In genomic region chr6:13676196-13676595, GRCm38 (mm10) we compare ENCODE assay signal across 8 mouse cellular contexts. TPM values are rescaled to one million over a fixed set of nuclear protein-coding genes. Genes with fewer than 3 reads are reported as not detected.
DNase-seq lines count a peak whose midpoint lies in the region; ATAC-seq and TF ChIP-seq lines count a peak whose summit lies in the region.

No protein-coding gene starts in this region.

- no peak for TF ChIP-seq CTCF in lung, adult 2 months (IDR thresholded peaks at IDR 0.05; ENCODE audit: insufficient read depth, low read length)
- no peak for TF ChIP-seq CTCF in cortical plate, adult 2 months (IDR thresholded peaks at IDR 0.05; ENCODE audit: extremely low read depth, insufficient read depth, low read length)

- peak overlapping the region; percentile 66 for H3K4me2 ChIP-seq in hindbrain, embryonic 16.5 days (ENCODE audit: low read length)
- peak overlapping the region; percentile 58 for H3K4me2 ChIP-seq in midbrain, embryonic 16.5 days (ENCODE audit: low read length)

- H3K9me3 ChIP-seq in hindbrain, embryonic 16.5 days (ENCODE audit: control insufficient read depth, low read length): no peaks in the 10 kb centered on the region
- H3K9me3 ChIP-seq in midbrain, embryonic 16.5 days (replicated peaks; ENCODE audit: control insufficient read depth, low read length, poor library complexity, severe bottlenecking): no peaks in the 10 kb centered on the region

- ATAC-seq in hindbrain, embryonic 16.5 days: no peak
- no peak for ATAC-seq in midbrain, embryonic 16.5 days

- peaks cover 2% of the 10 kb centered on the region for H3K4me1 ChIP-seq in lung, adult 2 months (ENCODE audit: control insufficient read depth, insufficient read depth, low read length)
- H3K4me1 ChIP-seq in cortical plate, adult 2 months (ENCODE audit: control insufficient read depth, insufficient read depth, low read length): peaks cover 1% of the 10 kb centered on the region; the same call in 1 of the 2 replicates
- peaks cover 9% of the 10 kb centered on the region for H3K4me1 ChIP-seq in hindbrain, embryonic 16.5 days (ENCODE audit: control insufficient read depth, insufficient read depth, low read depth, low read length)
- peaks cover 16% of the 10 kb centered on the region for H3K4me1 ChIP-seq in midbrain, embryonic 16.5 days (ENCODE audit: control insufficient read depth, insufficient read depth, low read length)

- no peak overlapping the region for H3K27ac ChIP-seq in cortical plate, adult 2 months (ENCODE audit: insufficient read depth, low read length)
- no peak overlapping the region for H3K27ac ChIP-seq in hindbrain, embryonic 16.5 days (ENCODE audit: low read depth, low read length)
- H3K27ac ChIP-seq in midbrain, embryonic 16.5 days (ENCODE audit: low read length): no peak overlapping the region

- H3K9ac ChIP-seq in hindbrain, embryonic 16.5 days (ENCODE audit: low read depth, low read length): no peak overlapping the region
- no peak overlapping the region for H3K9ac ChIP-seq in midbrain, embryonic 16.5 days (ENCODE audit: low read depth, low read length)

- no peak for DNase-seq in lung, adult 2 months
- no peak for DNase-seq in lung, postnatal 36 days
- DNase-seq in left cerebral cortex, postnatal 25 days (ENCODE audit: low spot score in 2 of 2): no peak
- no peak for DNase-seq in cerebellum, postnatal 36 days
- no peak for DNase-seq in gastrocnemius, adult 8-10 months (ENCODE audit: low spot score in 2 of 2)

- peak overlapping the region; percentile 50 for H3K4me3 ChIP-seq in lung, adult 2 months (replicated peaks; ENCODE audit: extremely low read depth, low read depth, low read length)
- H3K4me3 ChIP-seq in cortical plate, adult 2 months (ENCODE audit: insufficient read depth, low read length): peak overlapping the region; percentile 98; the same call in 1 of the 2 replicates
- H3K4me3 ChIP-seq in hindbrain, embryonic 16.5 days (ENCODE audit: low read length): peak overlapping the region; percentile 86; the same call in 1 of the 2 replicates
- peak overlapping the region; percentile 82; the same call in 1 of the 2 replicates for H3K4me3 ChIP-seq in midbrain, embryonic 16.5 days (ENCODE audit: low read depth, low read length)

- TF ChIP-seq POLR2A in lung, adult 2 months (IDR thresholded peaks at IDR 0.05; ENCODE audit: borderline replicate concordance, extremely low read depth, low read depth, low read length): no peak
- no peak for TF ChIP-seq POLR2A in cortical plate, adult 2 months (IDR thresholded peaks at IDR 0.05; ENCODE audit: extremely low read depth, insufficient read depth, low read length)

- no peaks in the 10 kb centered on the region for H3K36me3 ChIP-seq in hindbrain, embryonic 16.5 days (ENCODE audit: control insufficient read depth, insufficient read depth, low read length)
- no peaks in the 10 kb centered on the region for H3K36me3 ChIP-seq in midbrain, embryonic 16.5 days (ENCODE audit: control insufficient read depth, insufficient read depth, low read length)

- intact Hi-C loops in left cerebral cortex, postnatal 25 days (cut with DNase I): loop anchor here (5.0 to 10.0 kb wide), 2 partner anchors 161 to 381 kb away; partner anchors contain the start of gene Gpr85

- H3K27me3 ChIP-seq in hindbrain, embryonic 16.5 days (replicated peaks; ENCODE audit: control insufficient read depth, insufficient read depth, low read length): no peaks in the 10 kb centered on the region
- no peaks in the 10 kb centered on the region for H3K27me3 ChIP-seq in midbrain, embryonic 16.5 days (ENCODE audit: control insufficient read depth, insufficient read depth, low read depth, low read length)

RNA-seq across cellular contexts. Expression of gene Bmt2, which starts 1.6 kb away (rescaled TPM):
- polyA plus RNA-seq in lung, adult 2 months (2012; rRNA removed): 1.7 and 3.5 TPM in 2 replicates
- polyA plus RNA-seq in cortical plate, adult 2 months (2012; rRNA removed): 13.8 and 15.8 TPM in 2 replicates
- polyA plus RNA-seq in hindbrain, embryonic 16.5 days (2015; fragmentation: Nextera tagmentation; extraction: Ambion mirVana): 15.0 and 18.4 TPM in 2 replicates
- 19.7 and 22.4 TPM in 2 replicates for polyA plus RNA-seq in midbrain, embryonic 16.5 days (2015; fragmentation: Nextera tagmentation; extraction: Ambion mirVana)
- 10 to 100 TPM; 27.0 to 28.5 TPM for total RNA-seq in left cerebral cortex, postnatal 25 days (2021)
- total RNA-seq in gastrocnemius, adult 8-10 months (2022): 10 to 100 TPM in 2 of 4 experiments, 1 to 10 TPM in 2; 8.7 to 11.7 (median 10.3) TPM
